Mouse (Mus musculus) limb, embryonic 10.5 days (tissue): ENCODE results near the gene A630023A22Rik. TPM values are rescaled to one million over a fixed set of nuclear protein-coding genes. Genes with fewer than 3 reads are reported as not detected.

Source experiments
- DNase-seq: peaks from one replicate; pipeline ENCODE4 v3.0.0-alpha.2; 2017; ENCODE audit warnings: low spot score
- H3K27ac ChIP-seq: fragments of 300-500 bp; sonication (generic); 2 replicates; pipeline ENCODE4 v1.5.1; 2016; ENCODE audit warnings: mild to moderate bottlenecking
- H3K27me3 ChIP-seq: fragments of 300-500 bp; sonication (generic); 2 replicates; pipeline ENCODE4 v1.6.1; 2016; ENCODE audit warnings: low read depth, mild to moderate bottlenecking; ENCODE audit not compliant: poor library complexity, severe bottlenecking
- H3K36me3 ChIP-seq: fragments of 300-500 bp; sonication (generic); 2 replicates; pipeline ENCODE4 v1.6.1; 2016; ENCODE audit warnings: mild to moderate bottlenecking, moderate library complexity
- H3K4me1 ChIP-seq: fragments of 300-500 bp; sonication (generic); 2 replicates; pipeline ENCODE4 v1.6.1; 2016
- H3K4me3 ChIP-seq: fragments of 300-500 bp; sonication (generic); 2 replicates; pipeline ENCODE4 v1.5.1; 2016; ENCODE audit warnings: mild to moderate bottlenecking, moderate library complexity
- H3K9me3 ChIP-seq: fragments of 300-500 bp; sonication (generic); replicated peaks from 2 replicates; pipeline ENCODE4 v1.6.1; 2016; ENCODE audit warnings: mild to moderate bottlenecking
- WGBS: fragments of 180-500 bp; shearing (Covaris S2); methylation state at CpG from one replicate; pipeline ENCODE4 v1.1.7; 2016; 5-methylcytosine and 5-hydroxymethylcytosine counted together
- polyA plus RNA-seq: library from polyadenylated mRNA; unstranded; fragments of >200 nt; fragmentation: Nextera tagmentation; extraction: Ambion mirVana; gene quantifications from 2 replicates; pipeline ENCODE4 v1.2.1, GENCODE M21; 2016

The A630023A22Rik gene
- polyA plus RNA-seq, 1 experiment from 2014 or later, result not detected

DNA sequence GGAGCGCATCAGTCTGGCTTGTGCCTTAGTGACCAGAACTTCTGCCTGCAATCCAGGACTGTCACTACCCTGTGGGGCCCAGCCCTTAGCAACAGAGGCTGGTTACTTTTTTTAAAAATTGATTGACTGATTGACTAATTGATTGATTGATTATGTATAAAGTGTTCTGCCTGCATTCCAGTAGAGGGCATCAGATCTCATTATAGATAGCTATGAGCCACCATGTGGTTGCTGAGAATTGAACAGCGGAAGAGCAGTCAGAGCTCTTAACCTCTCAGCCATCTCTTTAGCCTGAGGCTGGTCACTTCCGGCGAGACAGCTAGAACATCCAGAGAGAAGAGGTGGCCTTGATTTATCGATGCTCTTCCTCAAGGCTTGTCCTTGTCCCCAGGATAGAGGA, 25.3 kb downstream of the A630023A22Rik start:
- no peak overlapping the region for H3K4me3 ChIP-seq
- no peaks in the 10 kb centered on the region for H3K27me3 ChIP-seq
- no peaks in the 10 kb centered on the region for H3K4me1 ChIP-seq
- WGBS, result 73% methylated on average over 5 of the region's 5 CpGs
- no peaks in the 10 kb centered on the region for H3K36me3 ChIP-seq
- H3K9me3 ChIP-seq, result no peaks in the 10 kb centered on the region
- H3K27ac ChIP-seq, result no peak overlapping the region
- DNase-seq, result no peak

- peaks cover 4% of the 10 kb centered on the region; the same call in 1 of the 2 replicates for H3K4me1 ChIP-seq
- no peak overlapping the region for H3K27ac ChIP-seq
- H3K27me3 ChIP-seq, result no peaks in the 10 kb centered on the region
- no peak overlapping the region for H3K4me3 ChIP-seq
- no peaks in the 10 kb centered on the region for H3K9me3 ChIP-seq
- H3K36me3 ChIP-seq, result no peaks in the 10 kb centered on the region
- 66% methylated on average over 4 of the region's 4 CpGs for WGBS
- no peak for DNase-seq
Observed at GRCm38 (mm10) chr14:34075346-34075745, 27.2 kb downstream of the A630023A22Rik start.

DNA sequence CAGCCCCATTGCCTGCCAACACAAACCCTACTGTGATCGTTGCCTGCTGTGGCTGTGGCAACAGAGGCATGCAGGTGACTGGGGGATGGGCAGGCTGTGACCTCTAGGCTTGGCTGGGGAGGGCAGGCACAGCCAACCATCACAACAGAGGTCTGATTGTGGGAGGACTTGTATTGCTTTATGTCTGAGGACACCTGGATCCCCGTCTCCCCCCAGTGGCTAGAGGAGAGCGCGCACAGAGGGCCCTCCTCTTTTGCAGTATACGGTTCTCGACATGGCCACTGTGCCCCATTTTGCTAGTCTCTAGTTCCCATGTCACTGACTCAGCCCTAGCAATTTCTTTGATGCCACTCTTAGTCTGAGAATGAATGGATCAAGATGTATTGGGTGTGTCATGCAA, 30.9 kb downstream of the A630023A22Rik start:
- peaks cover 7% of the 10 kb centered on the region; the same call in 1 of the 2 replicates for H3K4me1 ChIP-seq
- H3K27ac ChIP-seq, result no peak overlapping the region
- H3K36me3 ChIP-seq, result no peaks in the 10 kb centered on the region
- H3K9me3 ChIP-seq, result no peaks in the 10 kb centered on the region
- DNase-seq, result no peak
- H3K27me3 ChIP-seq, result no peaks in the 10 kb centered on the region
- 54% methylated on average over 6 of the region's 6 CpGs for WGBS
- H3K4me3 ChIP-seq, result no peak overlapping the region

- H3K36me3 ChIP-seq, result no peaks in the 10 kb centered on the region
- no peak within 1 kb of the TSS for H3K4me3 ChIP-seq
- 90% methylated on average over 6 of the region's 6 CpGs for WGBS
- no peak within 1 kb of the TSS for H3K27ac ChIP-seq
- peaks cover 8% of the 10 kb centered on the region; the same call in 1 of the 2 replicates for H3K4me1 ChIP-seq
- H3K27me3 ChIP-seq, result no peaks in the 10 kb centered on the region
- H3K9me3 ChIP-seq, result no peaks in the 10 kb centered on the region
- DNase-seq, result no peak
Observed at GRCm38 (mm10) chr14:34052516-34052915, 50.0 kb downstream of the A630023A22Rik start, which contains the start of gene Antxrl. Gene Antxrl, plus strand, starts transcription at chr14:34052707.

DNA sequence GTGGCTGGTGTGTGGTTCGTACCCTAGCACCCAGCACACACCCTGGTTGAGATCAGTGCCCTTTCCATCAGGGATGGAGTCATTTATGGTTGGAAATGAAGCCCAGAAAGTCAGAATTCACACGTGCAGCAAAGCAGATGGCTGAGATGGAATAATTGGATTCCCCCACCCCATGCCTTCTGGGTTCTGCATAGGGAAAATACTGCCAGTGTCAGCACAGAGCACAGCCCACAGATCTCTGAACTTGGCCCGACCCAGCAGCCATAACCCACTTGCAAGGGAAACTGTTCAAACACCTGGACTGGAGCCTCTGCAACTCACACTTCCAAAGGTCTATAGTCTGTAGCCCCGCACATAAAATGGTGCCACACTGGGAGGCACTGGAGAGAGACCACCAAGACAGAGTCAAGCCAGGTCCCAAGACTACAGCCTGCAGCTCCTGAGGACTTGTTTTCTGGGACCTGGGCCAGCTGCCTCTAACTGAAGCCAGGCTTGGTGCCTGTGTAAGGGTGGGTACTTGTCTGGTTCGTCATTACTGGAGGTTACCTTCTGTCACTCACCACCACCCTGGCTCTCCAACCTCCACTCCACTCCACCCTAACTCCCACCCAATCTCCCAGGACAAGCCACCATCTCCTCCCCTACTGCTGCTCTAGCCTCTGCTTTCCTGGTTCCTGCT, 52.3 kb downstream of the A630023A22Rik start:
- DNase-seq, result no peak
- no peaks in the 10 kb centered on the region for H3K27me3 ChIP-seq
- WGBS, result 76% methylated on average over 5 of the region's 5 CpGs
- no peaks in the 10 kb centered on the region for H3K9me3 ChIP-seq
- H3K4me1 ChIP-seq, result peaks cover 8% of the 10 kb centered on the region; the same call in 1 of the 2 replicates
- no peak overlapping the region for H3K4me3 ChIP-seq
- H3K27ac ChIP-seq, result no peak overlapping the region; the same call in 1 of the 2 replicates
- no peaks in the 10 kb centered on the region for H3K36me3 ChIP-seq

- H3K27me3 ChIP-seq, result no peaks in the 10 kb centered on the region
- DNase-seq, result no peak
- H3K9me3 ChIP-seq, result no peaks in the 10 kb centered on the region
- 62% methylated on average over 3 of the region's 3 CpGs for WGBS
- no peak overlapping the region for H3K27ac ChIP-seq
- no peaks in the 10 kb centered on the region for H3K36me3 ChIP-seq
- no peaks in the 10 kb centered on the region for H3K4me1 ChIP-seq
- no peak overlapping the region for H3K4me3 ChIP-seq
Observed at GRCm38 (mm10) chr14:34043341-34043740, 59.2 kb downstream of the A630023A22Rik start.

- no peaks in the 10 kb centered on the region for H3K9me3 ChIP-seq
- H3K4me1 ChIP-seq, result no peaks in the 10 kb centered on the region
- no peaks in the 10 kb centered on the region for H3K27me3 ChIP-seq
- 84% methylated on average over 4 of the region's 4 CpGs for WGBS
- H3K27ac ChIP-seq, result no peak overlapping the region
- no peak overlapping the region for H3K4me3 ChIP-seq
- DNase-seq, result no peak
- H3K36me3 ChIP-seq, result no peaks in the 10 kb centered on the region
Observed at GRCm38 (mm10) chr14:34041241-34041640, 61.3 kb downstream of the A630023A22Rik start.

DNA sequence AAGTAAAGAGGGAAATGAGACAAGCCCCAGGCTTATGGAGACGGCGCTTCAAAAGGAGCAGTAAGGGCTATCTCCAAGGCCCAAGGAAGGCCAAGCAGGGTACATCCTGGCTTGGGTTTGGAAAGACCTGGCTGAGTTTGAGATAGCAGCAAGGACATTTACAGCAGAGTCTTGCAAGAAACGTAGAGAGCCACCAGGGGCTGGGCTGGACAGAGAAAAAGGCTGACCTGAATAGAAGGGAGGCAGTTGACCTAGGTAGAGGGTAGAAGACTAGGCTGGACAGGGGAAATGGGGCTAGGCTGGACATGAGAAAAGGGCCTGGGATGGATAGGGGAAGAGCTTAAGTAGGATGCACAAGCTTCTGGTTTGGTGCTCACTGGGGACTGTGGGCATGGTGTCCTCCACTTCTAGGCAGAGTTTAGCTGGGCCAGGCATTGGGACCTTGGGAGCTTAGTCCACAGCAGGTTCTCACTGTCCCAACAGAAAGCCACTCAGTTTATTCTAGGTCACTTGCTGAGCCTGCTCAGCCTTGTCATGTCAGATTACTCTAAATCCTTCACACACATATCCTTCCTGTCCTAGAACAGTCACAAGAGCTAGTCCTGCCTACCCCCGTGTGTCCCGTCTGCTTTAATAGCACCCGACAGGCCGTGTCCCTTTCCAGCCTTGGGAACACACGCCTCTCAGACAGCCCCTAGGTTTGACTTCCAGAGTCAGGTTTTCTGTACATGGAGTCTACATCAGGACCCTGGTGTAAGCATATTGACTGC, 68.5 kb downstream of the A630023A22Rik start:
- Histone ChIP-seq H3K4me1 (no peaks in the 10 kb centered on the region), H3K36me3 (no peaks in the 10 kb centered on the region), H3K27ac (no peak overlapping the region), H3K4me3 (no peak overlapping the region), H3K9me3 (no peaks in the 10 kb centered on the region), H3K27me3 (no peaks in the 10 kb centered on the region)
- no peak for DNase-seq
- 87% methylated on average over 8 of the region's 8 CpGs for WGBS

- H3K27ac ChIP-seq, result no peak overlapping the region
- 83% methylated on average over 2 of the region's 2 CpGs for whole genome bisulfite sequencing
- DNase-seq, result no peak
Observed at GRCm38 (mm10) chr14:34026710-34027109, 75.8 kb downstream of the A630023A22Rik start.

GRCm38 (mm10) chr14:34016938-34017337, 85.6 kb downstream of the A630023A22Rik start:
- WGBS, result 97% methylated on average over 2 of the region's 2 CpGs
- H3K27ac ChIP-seq, result no peak overlapping the region
- DNase-seq, result no peak
- no peaks in the 10 kb centered on the region for H3K4me1 ChIP-seq
- H3K9me3 ChIP-seq, result no peaks in the 10 kb centered on the region
- H3K4me3 ChIP-seq, result no peak overlapping the region
- H3K27me3 ChIP-seq, result no peaks in the 10 kb centered on the region
- H3K36me3 ChIP-seq, result no peaks in the 10 kb centered on the region

More at GRCm38 (mm10) chr14:34026710-34027109, 75.8 kb downstream of the A630023A22Rik start:
- no peaks in the 10 kb centered on the region for H3K4me1 ChIP-seq
- no peaks in the 10 kb centered on the region for H3K9me3 ChIP-seq
- no peaks in the 10 kb centered on the region for H3K27me3 ChIP-seq
- no peaks in the 10 kb centered on the region for H3K36me3 ChIP-seq
- H3K4me3 ChIP-seq, result no peak overlapping the region

GRCm38 (mm10) chr14:34016381-34016780, 86.2 kb downstream of the A630023A22Rik start, which contains the start of gene Gm5460:
Gene Gm5460, plus strand, starts transcription at chr14:34016758.
- DNase-seq, result no peak
- Histone ChIP-seq H3K36me3 (no peaks in the 10 kb centered on the region), H3K4me3 (no peak within 1 kb of the TSS), H3K9me3 (no peaks in the 10 kb centered on the region), H3K27ac (no peak within 1 kb of the TSS), H3K4me1 (no peaks in the 10 kb centered on the region), H3K27me3 (no peaks in the 10 kb centered on the region)
- WGBS, result 94% methylated on average over 4 of the region's 4 CpGs

GRCm38 (mm10) chr14:34015063-34015462, 87.5 kb downstream of the A630023A22Rik start, which contains the start of gene Gm30083:
Gene Gm30083, minus strand, starts transcription at chr14:34015182.
- no peaks in the 10 kb centered on the region for H3K36me3 ChIP-seq
- H3K4me3 ChIP-seq, result no peak within 1 kb of the TSS
- no peaks in the 10 kb centered on the region for H3K27me3 ChIP-seq
- H3K4me1 ChIP-seq, result no peaks in the 10 kb centered on the region
- H3K27ac ChIP-seq, result no peak within 1 kb of the TSS
- DNase-seq, result no peak
- H3K9me3 ChIP-seq, result no peaks in the 10 kb centered on the region
- WGBS, result 92% methylated on average over 3 of the region's 3 CpGs

DNA sequence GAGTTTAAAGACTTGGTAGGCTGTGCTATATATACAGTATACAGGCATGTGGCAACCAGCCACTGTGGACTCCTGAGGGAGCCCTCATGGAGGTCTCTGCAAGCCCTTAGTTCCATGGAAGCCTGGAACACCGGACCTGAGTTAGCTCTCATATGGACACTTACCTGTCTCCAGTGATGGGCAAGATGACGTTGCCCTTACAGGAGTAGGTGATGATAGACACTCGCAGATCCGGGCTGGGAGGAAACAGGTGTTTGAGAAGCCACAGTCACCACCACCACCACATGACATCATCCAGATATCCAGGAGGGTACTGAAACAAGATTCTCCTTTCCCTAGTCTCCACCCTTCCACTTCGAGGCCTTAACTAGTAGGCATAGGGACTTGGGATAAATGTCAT, 100.2 kb downstream of the A630023A22Rik start:
- Histone ChIP-seq H3K4me3 (no peak overlapping the region), H3K27me3 (no peaks in the 10 kb centered on the region), H3K9me3 (no peaks in the 10 kb centered on the region), H3K36me3 (no peaks in the 10 kb centered on the region), H3K4me1 (peaks cover 6% of the 10 kb centered on the region), H3K27ac (no peak overlapping the region)
- 95% methylated on average over 5 of the region's 5 CpGs for WGBS
- no peak for DNase-seq
